Mouse (Mus musculus): ENCODE data around the gene Spi1.

- TF ChIP-seq POLR2A (IDR thresholded peaks at IDR 0.05; ENCODE audit: extremely low read depth, insufficient read depth, low read length) (no peak), CTCF (IDR thresholded peaks at IDR 0.05; ENCODE audit: low read depth, low read length) (no peak)
Observed at GRCm38 (mm10) chr2:91035385-91035784, 46.8 kb upstream of the Spi1 start, which contains the start of gene Rapsn.

Measured in liver, adult 2 months (tissue).